In the genomic region with DNA sequence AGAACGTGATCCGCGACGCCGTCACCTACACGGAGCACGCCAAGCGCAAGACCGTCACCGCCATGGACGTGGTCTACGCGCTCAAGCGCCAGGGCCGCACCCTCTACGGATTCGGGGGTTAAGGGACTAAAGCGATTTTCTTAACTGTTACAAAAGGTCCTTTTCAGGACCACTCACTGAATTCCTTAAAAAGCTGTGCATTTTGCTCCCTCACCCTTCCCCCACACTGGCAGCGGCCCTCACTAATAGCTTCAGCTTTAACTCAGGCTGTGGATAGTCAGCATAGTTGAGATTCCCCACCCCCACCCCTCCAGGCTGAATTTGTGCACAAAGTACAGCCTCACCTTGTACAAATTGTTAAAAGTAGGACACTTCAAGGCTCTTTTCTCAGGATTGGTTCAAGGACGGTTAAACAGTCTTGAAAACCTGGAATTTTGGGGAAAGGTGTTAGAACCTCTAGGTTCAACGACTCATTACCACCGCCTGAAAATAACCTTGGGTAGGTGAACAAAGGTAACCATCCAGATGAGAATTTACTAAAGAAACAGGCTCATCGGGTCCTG, we compare ENCODE assay signal across 1 mouse cellular context.
TF ChIP-seq lines count a peak whose summit lies in the region.

No protein-coding gene starts in this region.

TF ChIP-seq in ES-E14, 5 proteins besides CTCF, POLR2A, EP300 and RAD21:
- TF ChIP-seq HCFC1 (IDR thresholded peaks at IDR 0.05; ENCODE audit: borderline replicate concordance, insufficient read depth, low read length): peak; percentile 71; the same call in 1 of the 2 replicates
- peak; percentile 69; the same call in 1 of the 2 replicates for TF ChIP-seq CHD2 (IDR thresholded peaks at IDR 0.05; ENCODE audit: low read depth, low read length)
- no peak for TF ChIP-seq ZNF384 (IDR thresholded peaks at IDR 0.05; ENCODE audit: low read depth, low read length)
- TF ChIP-seq ZC3H11A (IDR thresholded peaks at IDR 0.05; ENCODE audit: borderline replicate concordance, low read depth, low read length): no peak
- no peak for TF ChIP-seq MAFK (IDR thresholded peaks at IDR 0.05; ENCODE audit: insufficient read depth, low read depth, low read length)
